Mouse (Mus musculus): ENCODE data around the gene Tpp2.

GRCm38 (mm10) chr1:43996914-43997589, 63.6 kb downstream of the Tpp2 start:
- TF ChIP-seq GATA1 (IDR thresholded peaks at IDR 0.05; ENCODE audit: borderline replicate concordance, low read length) (no peak), FLI1 (IDR thresholded peaks at IDR 0.05; ENCODE audit: low read length) (no peak)

Measured in megakaryocyte, embryonic 14.5 days (primary cell).